ENCODE assay signal across 8 mouse cellular contexts in genomic region chr9:74530317-74530716, GRCm38 (mm10).
A peak's percentile ranks its signal among the peaks of the same experiment; 100 is the strongest.
DNase-seq lines count a peak whose midpoint lies in the region; ATAC-seq lines count a peak whose summit lies in the region.

No protein-coding gene starts in this region.

- H3K36me3 ChIP-seq in midbrain, embryonic 15.5 days (replicated peaks): no peaks in the 10 kb centered on the region

- peak; percentile 1 for DNase-seq in CD4-positive, CD25-positive, alpha-beta regulatory T cell, adult 2 months (ENCODE audit: low read depth, low spot score)
- peak; percentile 40 for DNase-seq in R1 (ENCODE audit: low read depth, low spot score)
- peak; percentile 84 for DNase-seq in cerebellum, postnatal 4 days (ENCODE audit: low spot score in 2 of 2)
- DNase-seq in heart, postnatal 4 days: peak; percentile 53
- peak; percentile 69 to 73 for DNase-seq in left cerebral cortex, postnatal 10 days (ENCODE audit: extremely low spot score in 1 of 2, low spot score in 2 of 2)
- peak; percentile 3 for DNase-seq in thymus, postnatal 25 days

- peak overlapping the region; percentile 28 for H3K4me2 ChIP-seq in midbrain, embryonic 15.5 days

- H3K4me3 ChIP-seq in midbrain, embryonic 15.5 days: no peak overlapping the region; the same call in 1 of the 2 replicates

- no peak for ATAC-seq in CD4-positive, CD25-positive, alpha-beta regulatory T cell, adult 4 months
- no peak; the same call in 1 of the 2 replicates for ATAC-seq in midbrain, embryonic 15.5 days (replicated peaks)

- 9% methylated on average over 10 of the region's 10 CpGs for WGBS in midbrain, embryonic 15.5 days

- no peaks in the 10 kb centered on the region for H3K27me3 ChIP-seq in midbrain, embryonic 15.5 days (replicated peaks)

- H3K9ac ChIP-seq in midbrain, embryonic 15.5 days: no peak overlapping the region

- H3K27ac ChIP-seq in midbrain, embryonic 15.5 days: no peak overlapping the region

- peaks cover 15% of the 10 kb centered on the region for H3K4me1 ChIP-seq in midbrain, embryonic 15.5 days

- intact Hi-C loops in left cerebral cortex, postnatal 10 days (cut with DNase I): loop anchor here (5.0 kb wide), 1 partner anchor 332 kb away; the partner anchor contains the start of gene Onecut1

- no peaks in the 10 kb centered on the region for H3K9me3 ChIP-seq in midbrain, embryonic 15.5 days

Comparison
In these comparisons a context has a peak if more than half of its experiments do, and no peak if none do; other contexts are left out.
1. DNase-seq: peak in every context shown above with its lines; median percentile 84 in cerebellum, postnatal 4 days; 71 in left cerebral cortex, postnatal 10 days; 53 in heart, postnatal 4 days; 40 in R1; 3 in thymus, postnatal 25 days; 1 in CD4-positive, CD25-positive, alpha-beta regulatory T cell, adult 2 months.